Mouse (Mus musculus) lung, adult 2 months (tissue): ENCODE measurements around the gene Lrp10.

Experiments used
- CTCF ChIP-seq: fragments of 200-500 bp; IDR thresholded peaks from 2 replicates; pipeline ENCODE4 v1.5.1; 2011; ENCODE audit warnings: mild to moderate bottlenecking, low read length, control low read depth; ENCODE audit not compliant: insufficient read depth
- POLR2A ChIP-seq: fragments of 200-500 bp; IDR thresholded peaks from 2 replicates; pipeline ENCODE4 v1.6.1; 2011; ENCODE audit warnings: low read depth, mild to moderate bottlenecking, control low read depth, low read length, borderline replicate concordance; ENCODE audit errors: extremely low read depth

DNA sequence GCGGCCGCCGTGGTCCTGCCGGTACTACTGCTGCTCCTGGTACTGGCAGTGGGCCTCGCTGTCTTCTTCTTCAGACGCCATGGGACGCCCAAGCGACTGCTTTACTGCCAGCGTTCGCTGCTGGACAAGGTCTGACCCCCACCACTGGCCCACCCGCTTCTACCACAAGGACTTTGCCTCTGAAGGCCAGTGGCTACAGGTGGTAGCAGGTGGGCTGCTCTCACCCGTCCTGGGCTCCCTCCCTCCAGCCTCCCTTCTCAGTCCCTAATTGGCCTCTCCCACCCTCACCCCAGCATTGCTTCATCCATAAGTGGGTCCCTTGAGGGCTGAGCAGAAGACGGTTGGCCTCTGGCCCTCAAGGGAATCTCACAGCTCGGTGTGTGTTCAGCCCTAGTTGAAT, 23.4 kb upstream of the Lrp10 start:
- TF ChIP-seq CTCF (no peak), POLR2A (no peak)
